Mouse (Mus musculus) CH12.LX (cell line): ENCODE data around the gene Gm9913. TPM values are rescaled to one million over a fixed set of nuclear protein-coding genes. Genes with fewer than 3 reads are reported as not detected.

Source experiments
- DNase-seq: peaks from one replicate; pipeline ENCODE4 v3.0.0-alpha.2; 2013; ENCODE audit errors: extremely low read depth
- H3K27ac ChIP-seq: 2 replicates; pipeline ENCODE4 v1.5.1; 2012; ENCODE audit warnings: low read depth, mild to moderate bottlenecking, control low read depth, moderate library complexity; ENCODE audit not compliant: insufficient read depth
- H3K27me3 ChIP-seq: replicated peaks from 2 replicates; pipeline ENCODE3; 2012; ENCODE audit warnings: inconsistent platforms
- H3K36me3 ChIP-seq, 2 experiments: replicated peaks in 1 of 2; 2 replicates each; pipeline versions ENCODE3 to v1.6.1; 2012; ENCODE audit warnings: inconsistent platforms in 1 of 2, low read length in 1 of 2, mild to moderate bottlenecking in 1 of 2, mixed read lengths in 1 of 2, moderate library complexity in 1 of 2; ENCODE audit not compliant: control insufficient read depth in 1 of 2, insufficient read depth in 1 of 2
- H3K4me1 ChIP-seq, 2 experiments: 2 replicates each; pipeline ENCODE4 v1.6.1; 2012; ENCODE audit warnings: inconsistent platforms in 1 of 2, moderate library complexity in 1 of 2; ENCODE audit not compliant: insufficient read depth in 2 of 2, control insufficient read depth in 1 of 2
- H3K4me2 ChIP-seq: 2 replicates; pipeline ENCODE4 v1.6.1; 2012; ENCODE audit warnings: low read depth, mild to moderate bottlenecking, control low read depth; ENCODE audit not compliant: poor library complexity, insufficient read depth, severe bottlenecking
- H3K4me3 ChIP-seq, 3 experiments: fragments of 150-350 bp in 1 of 3; sonication (generic) in 1 of 3; replicated peaks in 1 of 3; 2 replicates each; pipeline versions ENCODE3 to v1.5.1; 2011 to 2012; ENCODE audit warnings: low read depth in 2 of 3, low read length in 2 of 3, mild to moderate bottlenecking in 2 of 3, moderate library complexity in 2 of 3, control low read depth in 1 of 3, improper control_type of control experiment in 1 of 3, inconsistent platforms in 1 of 3, mixed read lengths in 1 of 3; ENCODE audit not compliant: poor library complexity in 1 of 3
- H3K79me2 ChIP-seq: replicated peaks from 2 replicates; pipeline ENCODE4 v1.6.1; 2012; ENCODE audit warnings: mild to moderate bottlenecking, moderate library complexity; ENCODE audit not compliant: control insufficient read depth, poor library complexity, insufficient read depth, severe bottlenecking; ENCODE audit errors: extremely low read depth
- H3K9ac ChIP-seq: 2 replicates; pipeline ENCODE4 v1.6.1; 2012; ENCODE audit warnings: low read depth, mild to moderate bottlenecking, control low read depth, moderate library complexity; ENCODE audit not compliant: insufficient read depth
- H3K9me3 ChIP-seq: replicated peaks from 2 replicates; pipeline ENCODE3; 2012; ENCODE audit warnings: low read length, inconsistent platforms, mixed read lengths
- BHLHE40 ChIP-seq: IDR thresholded peaks from 2 replicates; pipeline ENCODE4 v1.6.1; 2011; ENCODE audit warnings: mild to moderate bottlenecking, low read depth, low read length, improper control_type of control experiment
- CHD1 ChIP-seq: IDR thresholded peaks from 2 replicates; pipeline ENCODE4 v1.6.1; 2012; ENCODE audit warnings: low read depth, low read length, improper control_type of control experiment, inconsistent platforms
- E2F4 ChIP-seq: IDR thresholded peaks from 2 replicates; pipeline ENCODE4 v1.6.1; 2011; ENCODE audit warnings: low read depth, low read length, improper control_type of control experiment; ENCODE audit not compliant: insufficient replicate concordance
- EP300 ChIP-seq: IDR thresholded peaks from 2 replicates; pipeline ENCODE4 v1.6.1; 2011; ENCODE audit warnings: low read length, improper control_type of control experiment
- IRF4 ChIP-seq: IDR thresholded peaks from 2 replicates; pipeline ENCODE4 v1.6.1; 2014; ENCODE audit warnings: low read depth, mild to moderate bottlenecking, inconsistent platforms, low read length, improper control_type of control experiment
- KAT2A ChIP-seq: IDR thresholded peaks from 2 replicates; pipeline ENCODE4 v1.6.1; 2012; ENCODE audit warnings: low read length, improper control_type of control experiment, inconsistent platforms; ENCODE audit not compliant: insufficient replicate concordance
- MAX ChIP-seq: IDR thresholded peaks from 2 replicates; pipeline ENCODE4 v1.6.1; 2011; ENCODE audit warnings: low read length, improper control_type of control experiment
- MXI1 ChIP-seq: IDR thresholded peaks from 2 replicates; pipeline ENCODE4 v1.6.1; 2011; ENCODE audit warnings: mild to moderate bottlenecking, low read depth, low read length, improper control_type of control experiment
- MYC ChIP-seq: IDR thresholded peaks from 2 replicates; pipeline ENCODE4 v1.6.1; 2011; ENCODE audit warnings: low read depth, mild to moderate bottlenecking, improper control_type of control experiment, low read length
- NELFE ChIP-seq: IDR thresholded peaks from 2 replicates; pipeline ENCODE4 v1.6.1; 2011; ENCODE audit warnings: low read depth, low read length, improper control_type of control experiment
- NRF1 ChIP-seq: IDR thresholded peaks from 2 replicates; pipeline ENCODE4 v1.6.1; 2014; ENCODE audit warnings: low read depth, mild to moderate bottlenecking, inconsistent platforms, low read length, improper control_type of control experiment, moderate library complexity
- PAX5 ChIP-seq: IDR thresholded peaks from 2 replicates; pipeline ENCODE4 v1.6.1; 2012; ENCODE audit warnings: low read length, inconsistent platforms, mixed read lengths
- RCOR1 ChIP-seq: conservative IDR thresholded peaks from 2 replicates; pipeline ENCODE4 v1.6.1; 2012; ENCODE audit warnings: low read depth, mild to moderate bottlenecking, inconsistent platforms, low read length, improper control_type of control experiment
- SMC3 ChIP-seq: IDR thresholded peaks from 2 replicates; pipeline ENCODE4 v1.6.1; 2011; ENCODE audit warnings: low read depth, low read length, improper control_type of control experiment
- TCF12 ChIP-seq: IDR thresholded peaks from 2 replicates; pipeline ENCODE4 v1.6.1; 2014; ENCODE audit warnings: low read depth, mild to moderate bottlenecking, inconsistent platforms, low read length, improper control_type of control experiment
- UBTF ChIP-seq: IDR thresholded peaks from 2 replicates; pipeline ENCODE4 v1.6.1; 2012; ENCODE audit warnings: low read depth, mild to moderate bottlenecking, inconsistent platforms, low read length, improper control_type of control experiment, moderate library complexity
- USF1 ChIP-seq: IDR thresholded peaks from 2 replicates; pipeline ENCODE4 v1.6.1; 2014; ENCODE audit warnings: low read depth, mild to moderate bottlenecking, inconsistent platforms, low read length, improper control_type of control experiment
- USF2 ChIP-seq: conservative IDR thresholded peaks from 2 replicates; pipeline ENCODE4 v1.6.1; 2011; ENCODE audit warnings: low read depth, low read length, improper control_type of control experiment
- ZMIZ1 ChIP-seq: IDR thresholded peaks from 2 replicates; pipeline ENCODE4 v1.6.1; 2012; ENCODE audit warnings: low read depth, mild to moderate bottlenecking, inconsistent platforms, low read length, improper control_type of control experiment
- ZNF384 ChIP-seq: IDR thresholded peaks from 2 replicates; pipeline ENCODE4 v1.6.1; 2012; ENCODE audit warnings: low read depth, low read length, improper control_type of control experiment, inconsistent platforms
- dilution Hi-C: fragments of 300-500 bp; cut with MboI; formaldehyde crosslinking; loops from 2 replicates; pipeline ENCODE4 v1.14.3; 2020; ENCODE audit warnings: low sequenced_read_pairs; ENCODE audit not compliant: extremely low pct_unique_long_range_greater_than_20kb, extremely low pct_ligation_motif_present
- in situ Hi-C: fragments of 300-500 bp; cut with MboI; formaldehyde crosslinking; loops from 3 replicates; pipeline ENCODE4 v1.14.3; 2019; ENCODE audit warnings: low sequenced_read_pairs, low pct_ligation_motif_present, low pct_unique_long_range_greater_than_20kb, mixed read lengths
- polyA plus RNA-seq: library from polyadenylated mRNA; unstranded; fragments of >175 nt; gene quantifications from 2 replicates; pipeline ENCODE4 v1.2.1, GENCODE M21; 2012; ENCODE audit warnings: low read depth; ENCODE audit not compliant: insufficient read length
- total RNA-seq, 2 experiments: library from RNA; depleted of rRNA; stranded (reverse); fragments of 300-350 nt in 1 of 2; fragments of >200 nt in 1 of 2; gene quantifications; 2 replicates each; pipeline ENCODE4 v1.2.3; 2012 to 2014

Gene Gm9913
- total and polyA plus RNA-seq, 3 experiments = not detected

DNA sequence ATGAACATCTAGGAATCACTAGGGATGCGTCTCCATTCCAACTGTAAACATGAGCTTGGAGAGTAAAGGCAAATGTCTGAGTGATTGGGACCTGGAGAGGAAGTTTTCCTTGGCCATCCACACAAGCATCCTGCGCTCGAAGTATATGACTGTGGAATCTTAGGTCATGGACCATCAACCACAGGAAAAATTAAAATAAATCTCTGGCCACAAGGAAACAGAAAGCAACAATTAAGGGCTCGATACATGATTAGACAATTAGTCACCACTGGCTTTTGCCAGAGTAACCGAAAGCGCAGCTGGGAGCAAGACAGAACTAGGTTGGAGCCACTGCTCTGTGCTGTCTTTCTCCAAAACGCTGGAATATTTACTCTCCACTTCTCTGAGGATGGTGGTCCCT is 35.7 kb downstream of the Gm9913 start:
- H3K36me3 ChIP-seq = no peaks in the 10 kb centered on the region
- H3K9ac ChIP-seq = no peak overlapping the region
- dilution Hi-C loops = no loop called here
- H3K27me3 ChIP-seq = no peaks in the 10 kb centered on the region
- in situ Hi-C loops = no loop called here
- H3K4me3 ChIP-seq = no peak overlapping the region
- no peak for TF ChIP-seq MYC
- TF ChIP-seq KAT2A = no peak
- no peak for TF ChIP-seq TCF12
- TF ChIP-seq NRF1 = no peak
- no peak for TF ChIP-seq ZNF384
- no peak for TF ChIP-seq BHLHE40
- no peak for TF ChIP-seq PAX5
- H3K79me2 ChIP-seq = no peaks in the 10 kb centered on the region
- DNase-seq = no peak
- no peak overlapping the region for H3K27ac ChIP-seq
- H3K4me2 ChIP-seq = no peak overlapping the region
- no peaks in the 10 kb centered on the region for H3K9me3 ChIP-seq
- no peaks in the 10 kb centered on the region for H3K4me1 ChIP-seq

DNA sequence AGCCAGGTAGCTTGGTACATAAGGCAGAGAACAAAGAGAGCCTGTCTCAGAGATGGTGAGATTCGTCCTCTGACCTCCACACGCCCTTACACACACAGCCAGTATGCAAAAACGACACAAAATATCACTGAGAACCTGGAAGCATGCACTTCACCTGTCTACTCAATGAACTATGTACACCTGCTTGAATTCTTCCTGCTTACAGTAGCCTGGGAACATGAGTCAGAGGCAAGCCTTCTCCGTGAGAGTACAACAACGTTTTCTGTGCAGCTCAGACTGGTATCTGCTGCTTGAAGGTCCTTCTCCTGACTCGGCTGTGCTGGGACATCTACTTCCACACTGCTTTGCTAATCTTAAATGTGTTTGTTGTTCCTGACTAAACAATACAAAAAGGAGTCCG is 36.6 kb downstream of the Gm9913 start:
- no peak for TF ChIP-seq RCOR1
- no peak for TF ChIP-seq E2F4
- TF ChIP-seq BHLHE40 = no peak
- TF ChIP-seq SMC3 = no peak
- TF ChIP-seq EP300 = no peak
- TF ChIP-seq USF2 = no peak
- TF ChIP-seq NELFE = no peak
- TF ChIP-seq ZMIZ1 = no peak
- no peak for TF ChIP-seq IRF4
- Histone ChIP-seq H3K79me2 (no peaks in the 10 kb centered on the region), H3K27me3 (no peaks in the 10 kb centered on the region), H3K9ac (no peak overlapping the region), H3K4me1 (no peaks in the 10 kb centered on the region), H3K4me3 (no peak overlapping the region), H3K9me3 (no peaks in the 10 kb centered on the region), H3K4me2 (no peak overlapping the region), H3K27ac (no peak overlapping the region), H3K36me3 (no peaks in the 10 kb centered on the region)
- dilution Hi-C loops (no loop called here), in situ Hi-C loops (no loop called here)
- DNase-seq = no peak

DNA sequence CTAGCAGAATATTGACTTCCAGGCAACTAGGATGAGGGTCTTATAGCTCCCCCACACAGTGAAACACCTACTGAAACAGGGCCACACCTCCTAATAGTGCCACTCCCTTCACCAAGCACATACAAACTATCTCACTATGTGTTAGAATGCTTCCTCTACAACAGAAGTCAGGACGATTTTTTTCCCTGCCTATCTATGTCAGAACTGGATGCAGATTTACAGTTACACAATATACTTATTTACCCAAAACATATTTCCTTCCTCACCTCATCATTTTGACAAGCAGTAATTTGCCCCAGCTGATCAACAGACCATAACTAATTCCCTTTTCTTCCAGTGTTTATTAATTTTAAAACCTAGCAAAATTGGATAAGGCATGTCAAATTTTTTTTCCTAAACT is 38.8 kb downstream of the Gm9913 start:
- no peak overlapping the region for H3K4me2 ChIP-seq
- H3K27me3 ChIP-seq = no peaks in the 10 kb centered on the region
- no peak for TF ChIP-seq RCOR1
- no peak for TF ChIP-seq TCF12
- no peak for TF ChIP-seq MXI1
- no peak for TF ChIP-seq IRF4
- no peak for TF ChIP-seq MAX
- no peak for TF ChIP-seq ZNF384
- no peak for TF ChIP-seq BHLHE40
- no peak for TF ChIP-seq UBTF
- no peak for TF ChIP-seq USF1
- no peak for TF ChIP-seq CHD1
- no peak for TF ChIP-seq E2F4
- TF ChIP-seq, all 38 proteins: peak for 0
- H3K4me3 ChIP-seq = no peak overlapping the region
- H3K36me3 ChIP-seq = no peaks in the 10 kb centered on the region
- no peaks in the 10 kb centered on the region for H3K79me2 ChIP-seq
- in situ Hi-C loops = no loop called here
- no peaks in the 10 kb centered on the region for H3K9me3 ChIP-seq
- H3K9ac ChIP-seq = no peak overlapping the region
- dilution Hi-C loops = no loop called here
- DNase-seq = no peak
- no peaks in the 10 kb centered on the region for H3K4me1 ChIP-seq
- H3K27ac ChIP-seq = no peak overlapping the region
